Mouse (Mus musculus) left cerebral cortex, postnatal 14 days (tissue): ENCODE data around the gene Rreb1. TPM values are rescaled to one million over a fixed set of nuclear protein-coding genes. Genes with fewer than 3 reads are reported as not detected.
A peak's percentile ranks its signal among the peaks of the same experiment; 100 is the strongest.

ENCODE experiments used
- DNase-seq, 2 experiments: peaks; one replicate each; pipeline ENCODE4 v3.0.0; 2021 to 2022; ENCODE audit warnings: low spot score in 2 of 2, mixed read lengths in 1 of 2
- intact Hi-C: fragments of 180-260 bp; cut with DNase I; formaldehyde crosslinking; loops from one replicate; pipeline ENCODE4 v1.15.1; 2025
- total RNA-seq, 2 experiments: library from RNA; stranded (reverse); gene quantifications; 2 replicates each; pipeline ENCODE4 v1.2.3; 2021

Rreb1 gene
- total RNA-seq, 2 experiments from 2014 or later, result 24.0 to 26.3 TPM

DNA sequence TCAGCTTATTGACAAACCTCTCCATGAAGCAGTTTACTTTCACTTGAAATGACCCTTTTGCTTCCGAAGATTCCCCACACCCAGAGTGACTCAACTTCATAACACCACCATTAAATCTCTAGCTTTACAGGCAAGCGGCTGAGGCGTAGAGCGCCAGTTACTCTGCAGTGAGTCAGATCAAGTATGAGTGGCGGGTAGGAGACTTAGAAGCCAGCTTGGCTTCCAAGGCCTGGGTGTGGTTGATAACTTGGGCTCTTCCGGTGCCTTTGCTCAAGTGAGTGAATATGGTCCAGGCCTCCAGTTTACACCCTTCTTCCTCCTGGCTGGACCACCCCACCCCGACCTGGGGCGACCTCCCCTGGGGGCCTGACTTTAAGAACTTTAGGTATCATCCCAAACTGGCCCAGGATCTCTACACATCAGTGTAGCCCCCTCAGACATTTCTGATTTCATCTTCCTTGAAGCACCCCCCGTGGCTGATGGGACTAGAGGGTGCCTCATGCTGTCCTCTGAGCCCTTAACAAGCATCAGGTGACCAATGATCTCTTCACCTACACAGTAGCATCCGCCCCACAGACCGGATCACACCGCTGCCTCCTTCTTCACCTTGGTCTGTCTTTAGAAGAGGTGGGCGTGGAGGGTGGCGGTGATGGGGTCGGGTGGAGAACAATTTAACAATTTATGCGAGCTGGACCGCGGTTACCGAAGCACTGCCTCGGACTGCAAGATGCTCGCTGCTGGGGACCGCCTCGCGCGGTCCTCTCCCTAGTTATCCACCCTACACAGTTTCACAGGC lies 651 bp upstream of the Rreb1 start:
- intact Hi-C loops, result loop anchor here (5.0 kb wide), 1 partner anchor 50 kb away; no protein-coding TSS in a partner anchor
- peak in 1 of 2 experiments; percentile 16 for DNase-seq

DNA sequence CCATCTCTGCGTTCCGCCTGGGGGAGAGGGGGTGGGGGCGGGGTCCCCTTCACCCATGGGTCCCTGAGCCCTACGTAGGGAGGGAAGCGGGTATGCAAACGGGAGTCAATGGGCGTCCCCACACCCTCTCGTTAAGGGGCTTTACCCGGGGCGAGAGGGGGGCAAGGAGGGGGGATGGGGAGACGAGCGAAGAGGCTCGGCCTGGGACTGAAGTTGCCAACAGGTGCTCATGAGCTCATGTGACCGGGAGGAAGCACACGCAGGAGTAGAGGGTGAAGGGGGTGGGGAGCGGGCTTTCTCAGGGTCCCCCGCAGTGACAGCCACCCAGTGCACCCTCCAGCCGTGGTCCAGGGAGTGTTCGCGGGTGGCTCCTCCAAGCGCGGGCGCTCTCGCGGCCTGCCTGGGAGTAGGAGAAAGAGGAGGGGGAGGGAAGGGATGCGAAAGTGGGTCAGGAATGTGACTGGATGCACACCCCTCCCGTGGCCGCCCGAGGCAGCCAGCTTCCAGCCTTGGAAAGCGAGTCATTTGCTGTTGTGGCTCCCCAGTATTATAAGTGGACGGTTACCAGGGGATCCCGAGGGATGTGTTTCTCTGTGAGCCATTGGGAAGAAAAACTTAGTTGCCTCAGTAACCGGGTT lies 513 bp downstream of the Rreb1 start:
- DNase-seq, result peak; percentile 34 to 68
- intact Hi-C loops, result loop anchor here (5.0 kb wide), 1 partner anchor 49 kb away; no protein-coding TSS in a partner anchor

DNA sequence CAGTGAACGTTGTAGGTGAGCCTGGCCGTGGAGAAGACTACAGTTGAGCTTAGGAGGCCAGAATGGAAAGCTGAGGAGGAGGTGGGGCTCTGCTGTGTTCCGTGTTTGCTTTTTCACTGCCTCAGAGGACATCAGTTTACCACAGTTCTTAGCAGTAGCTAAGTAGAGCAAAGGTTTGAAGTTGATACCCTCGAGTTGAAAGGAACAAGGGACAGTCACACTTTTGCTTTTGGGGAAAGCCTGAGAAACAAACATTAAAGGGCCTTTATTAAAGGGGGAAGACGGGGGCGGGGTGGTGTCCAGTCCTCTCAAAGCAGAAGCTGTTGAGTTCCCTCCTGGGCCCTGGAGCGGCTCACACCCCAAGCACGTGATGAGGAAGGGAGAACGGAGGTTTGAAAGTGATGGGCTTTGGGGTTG lies 1.1 kb downstream of the Rreb1 start:
- intact Hi-C loops, result loop anchor here (5.0 kb wide), 1 partner anchor 48 kb away; no protein-coding TSS in a partner anchor
- DNase-seq, result peak in 1 of 2 experiments; percentile 7

DNA sequence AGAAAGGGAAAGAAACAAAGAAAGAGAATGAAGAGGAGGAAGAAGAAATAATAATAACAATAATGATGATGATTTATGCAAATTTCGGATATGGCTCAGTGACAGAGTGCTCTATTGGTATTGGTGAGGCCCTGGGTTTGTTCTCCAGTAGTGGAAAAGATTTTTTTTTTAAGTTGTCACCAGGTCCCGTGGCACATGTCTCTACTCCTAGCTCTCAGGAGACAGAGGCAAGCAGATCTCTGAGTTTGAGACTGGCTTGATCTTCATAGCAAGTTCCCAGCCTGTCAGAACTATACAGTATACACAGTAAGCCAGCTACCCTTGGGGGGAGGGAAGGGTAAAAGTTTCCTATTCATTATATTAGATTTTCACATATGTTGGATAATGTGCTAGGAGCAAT lies 3.4 kb downstream of the Rreb1 start:
- intact Hi-C loops, result no loop called here
- no peak for DNase-seq

DNA sequence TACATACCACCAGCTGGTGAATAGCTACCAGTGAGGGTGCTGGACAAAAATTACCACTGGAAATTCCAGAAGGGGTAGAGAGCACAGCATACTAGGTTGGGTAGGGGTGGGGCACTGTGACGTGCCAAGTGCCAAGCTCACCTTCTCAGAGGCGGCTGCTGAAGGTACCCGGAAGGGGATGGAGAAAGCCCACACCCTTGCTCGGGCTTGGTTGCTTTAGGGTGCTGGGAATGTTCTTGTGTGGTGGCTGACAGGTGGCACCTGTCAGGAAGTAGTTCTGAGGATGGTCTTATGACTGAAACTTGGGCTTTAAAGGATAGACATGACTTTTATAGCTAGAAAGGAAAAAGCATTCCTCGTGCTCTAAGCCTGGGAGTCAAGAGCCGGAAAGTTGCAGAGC lies 3.9 kb downstream of the Rreb1 start:
- no peak for DNase-seq
- intact Hi-C loops, result no loop called here

DNA sequence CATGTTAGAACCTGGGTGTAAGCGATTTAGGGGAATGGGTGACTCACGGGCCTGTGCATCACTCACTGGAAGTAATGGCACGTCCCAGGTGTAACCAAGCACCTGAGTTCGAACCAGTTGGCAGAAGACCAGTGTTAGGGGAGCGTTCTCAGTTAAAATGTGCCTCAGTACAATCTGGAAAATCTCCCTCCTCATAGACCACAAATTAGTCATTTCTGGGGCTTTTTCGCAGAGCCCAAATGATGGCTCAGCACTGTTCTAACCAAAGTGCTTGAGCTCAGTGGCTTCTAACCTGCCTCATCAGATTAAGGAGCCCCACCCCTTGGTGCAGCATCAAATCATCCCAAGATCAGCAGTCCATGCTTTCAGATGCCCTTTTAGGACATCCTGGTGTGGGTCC lies 5.5 kb downstream of the Rreb1 start:
- no peak for DNase-seq
- intact Hi-C loops, result no loop called here

DNA sequence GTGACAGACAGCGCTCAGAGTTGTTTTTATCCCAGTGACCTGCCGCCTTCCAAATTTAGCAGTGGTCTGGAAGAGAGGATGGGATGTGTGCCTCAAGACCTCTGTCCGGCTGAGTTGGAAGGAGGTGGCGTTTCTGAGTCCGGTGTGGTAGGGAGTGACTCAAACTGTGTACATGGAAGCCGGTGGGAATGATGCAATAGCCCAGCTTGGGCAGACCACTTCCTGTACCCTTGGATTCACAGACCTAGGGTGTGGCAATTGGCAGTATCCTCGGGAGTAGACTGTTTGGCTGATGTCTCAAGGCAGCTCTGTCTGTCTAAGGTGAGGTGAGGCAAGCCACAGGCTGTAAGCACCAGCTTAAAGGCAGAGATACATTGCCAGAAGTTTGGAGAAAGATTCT lies 6.0 kb downstream of the Rreb1 start:
- DNase-seq, result no peak
- intact Hi-C loops, result no loop called here

DNA sequence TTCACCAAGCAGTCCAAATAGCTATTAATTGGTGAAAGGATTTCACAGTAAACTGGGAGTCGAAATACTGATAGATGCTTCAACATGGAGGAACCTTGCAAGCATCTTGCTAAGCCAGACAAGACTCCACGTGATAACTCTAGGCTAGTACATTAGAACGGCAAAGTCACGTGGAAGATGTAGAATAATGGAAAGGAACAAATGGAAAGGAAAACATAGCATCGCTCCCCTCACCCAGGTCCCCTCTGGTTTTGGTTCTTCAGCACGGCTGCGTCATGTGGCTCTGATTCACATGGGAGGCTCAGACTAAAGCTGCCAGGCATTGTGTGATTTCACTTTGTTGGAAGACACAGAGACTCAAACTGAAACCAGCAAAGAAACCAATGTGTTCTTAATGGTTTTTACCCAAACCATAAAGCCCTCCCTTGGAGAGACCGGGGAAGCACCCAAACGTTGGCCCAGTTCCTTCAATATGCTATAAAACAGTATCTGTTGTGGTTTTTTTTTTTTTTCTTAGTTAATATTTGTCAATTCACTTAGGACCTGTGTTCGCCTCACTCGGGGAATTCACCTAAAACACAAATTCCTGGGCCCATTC lies 14.6 kb downstream of the Rreb1 start:
- intact Hi-C loops, result no loop called here
- DNase-seq, result no peak

DNA sequence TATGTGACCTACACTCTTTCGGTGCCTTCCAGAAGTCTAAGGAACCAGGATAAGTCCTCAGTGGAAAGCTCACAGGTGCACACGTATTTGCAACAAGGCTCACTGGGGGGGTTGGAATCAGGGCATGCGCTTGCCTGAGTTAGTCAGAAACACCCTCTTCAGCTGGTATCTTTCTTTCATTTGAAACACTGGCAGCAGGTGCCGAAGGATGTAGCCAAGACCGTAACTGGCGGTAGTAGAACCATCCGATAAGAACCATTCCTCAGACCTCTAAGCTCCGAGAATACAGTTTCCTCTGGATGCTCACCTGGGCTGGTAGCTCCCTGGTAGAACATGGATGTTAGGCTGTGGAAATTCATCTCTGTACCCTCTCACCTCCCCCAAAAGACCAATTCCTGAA lies 20.6 kb downstream of the Rreb1 start:
- intact Hi-C loops, result no loop called here
- no peak for DNase-seq

DNA sequence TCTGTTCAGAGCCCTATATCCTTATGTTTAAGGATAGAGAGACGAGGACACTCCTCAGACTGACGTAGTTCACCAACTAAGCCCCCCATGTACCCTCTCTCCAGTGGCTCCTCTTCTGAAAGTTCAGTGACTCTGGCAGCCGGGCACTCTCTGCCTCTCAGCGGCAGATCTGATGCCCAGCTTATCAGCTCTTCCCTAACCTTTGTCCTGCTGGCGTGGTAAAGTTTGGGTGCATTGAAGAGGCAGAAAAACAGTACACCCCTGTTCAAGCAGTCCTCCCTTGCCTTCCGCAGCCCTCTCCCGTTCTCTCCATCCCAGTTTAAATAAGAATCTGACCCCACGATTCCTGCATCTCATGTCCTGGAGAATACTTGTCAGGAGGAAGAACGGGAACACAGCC lies 21.2 kb downstream of the Rreb1 start:
- intact Hi-C loops, result no loop called here
- DNase-seq, result no peak

DNA sequence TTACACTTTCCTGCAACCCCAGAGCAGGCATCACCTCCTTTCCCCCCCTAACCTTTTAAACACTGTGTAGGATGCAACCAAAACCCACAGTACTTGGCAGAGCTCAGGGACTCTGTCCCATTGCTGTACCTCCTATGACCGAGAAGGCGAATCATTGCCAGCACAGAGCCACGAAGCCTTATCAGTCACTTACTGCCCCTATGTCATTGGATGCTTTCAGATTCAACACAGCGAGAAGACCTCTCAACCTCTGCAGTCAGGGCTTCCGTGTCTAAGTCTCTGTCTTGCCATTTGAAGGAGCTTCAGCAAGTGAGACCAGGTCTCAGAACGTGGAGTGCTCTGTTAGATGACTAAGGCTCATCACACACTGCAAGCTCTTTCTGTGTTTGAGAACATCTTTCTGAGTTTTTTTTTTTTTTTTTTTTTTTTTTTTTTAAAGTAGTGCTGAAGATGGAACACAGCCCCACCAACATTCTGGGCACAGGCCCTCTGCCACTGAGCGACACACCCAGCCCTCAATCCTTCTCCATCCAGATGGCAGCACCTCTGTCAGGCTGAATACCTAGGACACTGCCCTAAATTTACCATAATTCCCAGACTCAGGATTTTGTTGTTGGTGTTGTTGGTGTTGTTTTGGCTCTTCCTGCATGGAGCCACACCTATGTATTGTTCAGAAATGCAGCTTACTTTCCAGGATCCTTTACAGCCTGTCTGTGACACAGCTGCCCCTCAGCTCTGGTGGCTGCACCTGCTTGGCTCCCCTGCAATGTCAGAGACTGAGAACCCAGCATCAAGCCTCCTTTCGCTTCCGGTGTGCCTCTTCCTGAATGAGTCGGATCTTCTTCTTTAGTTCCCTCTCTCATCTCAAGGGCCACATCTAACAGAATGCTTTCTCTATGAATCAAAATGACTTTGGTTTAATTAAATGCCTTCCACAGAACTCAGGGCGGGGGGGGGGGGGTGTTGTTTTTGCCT lies 23.2 kb downstream of the Rreb1 start:
- no peak for DNase-seq
- intact Hi-C loops, result no loop called here

DNA sequence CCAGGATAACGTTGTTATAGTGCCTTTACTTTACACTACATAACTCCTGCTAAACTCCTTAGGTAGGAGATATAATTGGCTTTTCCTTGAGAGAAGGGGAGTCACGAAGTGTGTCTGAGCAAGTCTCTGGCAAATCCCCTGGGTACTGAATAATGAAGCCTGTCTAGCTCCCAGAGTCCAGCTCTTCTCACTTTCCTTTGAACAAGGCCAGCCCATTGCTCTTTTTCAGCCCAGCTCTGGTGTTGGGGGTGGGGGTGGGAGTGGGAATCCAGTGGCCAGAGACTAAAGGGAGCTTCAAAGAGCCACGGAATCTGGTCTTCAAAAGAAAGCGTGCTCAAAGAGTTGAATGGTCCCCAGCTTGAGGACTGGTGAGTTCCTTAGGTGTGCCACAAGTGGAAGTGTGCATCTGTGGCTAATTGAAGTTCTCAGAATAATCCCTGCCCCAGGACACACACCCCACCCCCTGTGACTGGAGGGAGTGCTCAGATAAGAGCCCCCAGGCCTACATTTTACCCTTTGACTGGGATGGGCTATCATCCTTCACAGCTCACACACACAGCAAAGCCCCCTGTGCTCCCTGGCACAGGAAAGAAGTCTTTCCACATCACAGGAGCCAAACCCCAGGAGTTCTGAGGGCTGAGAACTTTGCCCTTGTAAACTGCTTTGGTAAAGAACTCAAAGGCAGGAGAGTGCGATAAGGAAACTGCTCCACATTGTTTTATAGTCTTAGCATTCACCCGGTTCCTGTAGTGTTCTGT lies 24.2 kb downstream of the Rreb1 start:
- intact Hi-C loops, result no loop called here
- DNase-seq, result no peak

DNA sequence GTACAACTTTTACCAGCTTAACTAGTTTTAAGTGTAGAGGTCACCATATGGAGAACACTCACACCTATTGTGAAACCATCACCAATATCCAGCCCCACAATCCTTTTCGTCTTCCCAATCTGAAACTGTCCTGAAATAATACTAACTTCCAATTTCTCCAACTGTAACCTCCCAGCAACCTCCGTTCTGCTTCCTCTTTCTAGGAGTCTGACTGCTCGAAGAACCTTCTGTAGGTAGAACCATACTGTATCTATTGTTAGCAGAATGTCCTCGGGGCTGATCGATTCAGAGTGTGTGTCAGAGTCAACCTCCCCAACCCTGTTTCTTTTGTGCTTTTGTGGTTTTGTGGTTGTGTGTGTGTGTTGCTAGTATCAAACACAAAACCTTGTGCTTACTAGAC lies 25.0 kb downstream of the Rreb1 start:
- intact Hi-C loops, result no loop called here
- DNase-seq, result no peak

DNA sequence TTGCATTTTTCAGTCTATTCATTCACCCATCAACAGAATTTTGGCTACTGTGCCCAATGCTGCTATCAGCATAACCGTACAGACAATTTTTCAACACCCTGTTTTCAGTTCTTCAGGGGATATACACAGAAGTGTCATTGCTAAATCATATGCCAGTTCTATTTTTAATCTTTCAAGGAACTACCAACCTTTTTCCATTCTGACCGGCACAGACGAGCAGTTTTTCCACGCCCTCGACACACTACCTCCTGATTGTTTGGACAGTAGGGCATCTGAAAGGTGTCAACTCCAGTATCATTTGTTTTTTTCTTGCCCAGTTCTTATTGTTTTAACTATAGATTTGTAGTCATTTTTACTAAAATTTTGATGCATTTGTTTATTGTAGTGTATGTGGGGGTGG lies 25.8 kb downstream of the Rreb1 start:
- intact Hi-C loops, result no loop called here
- no peak for DNase-seq

DNA sequence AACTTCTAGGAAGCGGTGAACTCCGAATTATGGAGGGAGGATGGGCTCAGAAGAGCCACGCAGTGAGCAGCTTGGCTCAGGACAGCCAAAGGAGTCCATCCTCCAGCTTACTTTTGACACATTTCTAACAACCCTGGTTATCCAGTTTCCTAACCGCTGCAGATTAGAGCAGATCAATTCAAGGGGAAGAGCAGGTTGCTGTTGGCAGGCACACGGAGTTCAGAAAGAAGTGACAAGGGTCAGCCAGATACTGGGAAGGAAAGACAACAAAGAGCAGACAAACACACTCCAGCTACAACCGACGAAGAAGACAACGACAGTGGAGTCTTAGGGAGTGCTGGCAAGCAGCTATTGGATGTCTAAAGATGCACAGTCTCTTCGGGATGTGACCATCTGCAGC lies 36.8 kb downstream of the Rreb1 start:
- DNase-seq, result no peak
- intact Hi-C loops, result no loop called here

DNA sequence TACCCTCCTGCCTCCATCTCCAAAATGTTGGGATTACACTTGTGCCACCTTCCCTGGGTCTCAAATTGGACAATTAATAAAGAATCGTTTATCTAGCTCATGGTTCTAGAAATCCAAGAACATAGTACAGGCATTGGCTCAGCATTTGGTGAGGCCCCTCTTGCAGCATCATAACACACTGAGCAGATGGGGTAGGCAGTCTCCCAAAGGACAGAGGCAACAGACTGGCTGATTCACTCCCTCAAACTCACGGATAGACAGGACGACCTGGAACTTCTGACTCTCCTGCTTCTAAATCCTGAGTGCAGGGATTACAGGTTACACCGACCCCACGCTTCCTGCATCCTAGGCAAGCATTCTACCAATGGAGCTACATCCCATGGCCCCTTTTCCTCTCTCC lies 38.5 kb downstream of the Rreb1 start:
- intact Hi-C loops, result no loop called here
- DNase-seq, result no peak

DNA sequence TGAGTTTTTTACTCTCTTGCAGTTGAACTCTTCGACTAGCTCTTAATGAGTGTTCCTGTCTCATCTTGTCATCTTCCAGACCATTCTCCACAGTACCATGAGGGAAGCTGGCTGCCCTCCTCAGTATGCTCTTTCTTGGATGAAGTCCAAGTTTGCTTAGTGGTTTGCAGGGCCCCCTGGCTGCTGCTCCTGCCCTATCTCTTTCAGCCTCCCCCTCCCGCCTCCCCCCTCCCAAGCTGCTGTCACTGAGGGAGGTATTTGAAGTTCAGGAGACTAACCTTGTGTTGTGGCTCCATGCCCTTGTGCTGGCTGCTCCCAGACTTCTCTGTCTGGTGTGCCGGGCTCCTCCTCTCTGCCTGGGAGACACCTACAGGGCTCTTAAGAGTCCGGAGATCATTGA lies 43.2 kb downstream of the Rreb1 start:
- DNase-seq, result no peak
- intact Hi-C loops, result no loop called here

DNA sequence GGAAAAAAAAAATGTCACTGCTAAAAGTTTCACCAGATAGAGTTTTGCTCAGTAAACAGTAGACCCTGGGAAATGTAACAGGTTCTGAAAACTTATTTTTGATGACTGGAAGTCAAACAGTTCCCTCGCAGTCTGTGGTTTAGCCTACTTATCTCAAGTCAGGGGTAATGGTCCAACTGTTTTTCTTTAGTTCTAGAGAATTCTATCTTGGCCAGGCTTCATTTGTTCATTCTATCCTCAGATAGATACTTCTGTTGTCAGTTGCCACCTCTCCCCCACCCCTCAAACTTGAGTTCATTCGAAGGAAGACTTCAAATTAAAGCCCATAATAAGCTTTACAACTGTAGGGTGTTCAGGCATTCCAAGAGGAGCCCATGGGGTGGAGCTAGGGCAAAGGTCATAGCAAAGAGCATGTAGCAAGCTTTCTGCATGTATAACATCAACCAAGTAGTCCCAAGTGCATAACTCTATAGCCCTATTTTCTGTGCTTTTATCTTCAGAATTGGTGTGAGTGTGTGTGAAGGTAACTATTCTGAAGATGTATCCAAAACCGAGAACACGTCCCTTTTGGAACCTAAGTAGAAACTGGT lies 46.2 kb downstream of the Rreb1 start:
- intact Hi-C loops, result no loop called here

More for the DNA sequence above, 46.2 kb downstream of the Rreb1 start:
- no peak for DNase-seq
